Mouse (Mus musculus) small intestine, adult 2 months (tissue): ENCODE results near the gene Setd2.

Experiments
- CTCF ChIP-seq: fragments of 200-500 bp; IDR thresholded peaks from 2 replicates; pipeline ENCODE4 v1.5.1; 2012; ENCODE audit warnings: low read depth, mild to moderate bottlenecking, control low read depth, inconsistent platforms, low read length, moderate library complexity, mixed read lengths; ENCODE audit not compliant: insufficient replicate concordance, insufficient read length; ENCODE audit errors: extremely low read depth
- POLR2A ChIP-seq: fragments of 200-500 bp; IDR thresholded peaks from 2 replicates; pipeline ENCODE4 v1.6.1; 2012; ENCODE audit warnings: low read depth, mild to moderate bottlenecking, control low read depth, inconsistent platforms, low read length, moderate library complexity

DNA sequence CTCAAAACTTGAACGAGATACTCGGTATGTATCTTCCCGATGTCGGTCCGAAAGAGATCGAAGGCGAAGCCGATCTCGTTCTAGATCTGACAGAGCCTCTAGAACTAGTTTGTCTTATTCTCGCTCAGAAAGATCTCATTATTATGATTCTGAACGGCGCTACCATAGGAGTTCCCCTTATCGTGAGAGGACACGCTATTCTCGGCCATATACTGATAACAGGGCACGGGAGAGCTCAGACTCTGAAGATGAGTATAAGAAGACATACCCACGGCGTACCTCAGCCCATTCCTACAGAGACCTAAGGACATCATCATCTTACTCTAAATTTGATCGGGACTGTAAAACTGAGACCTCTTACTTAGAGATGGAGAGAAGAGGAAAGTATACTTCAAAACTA is 15.9 kb downstream of the Setd2 start:
- TF ChIP-seq CTCF (no peak), POLR2A (no peak)
